Mouse (Mus musculus) heart, adult 11 months (tissue): Measurements from ENCODE around the gene Ubxn10.

ENCODE experiments used
- DNase-seq: peaks from one replicate; pipeline ENCODE4 v3.0.0; 2022

Ubxn10 gene

GRCm38 (mm10) chr4:138729018-138729703 is 7.8 kb downstream of the Ubxn10 start:
- DNase-seq: peak; percentile 96

- DNase-seq: peak; percentile 90
Observed at GRCm38 (mm10) chr4:138725751-138726150, 11.2 kb downstream of the Ubxn10 start.

GRCm38 (mm10) chr4:138725127-138725461 is 11.9 kb downstream of the Ubxn10 start:
- DNase-seq: peak; percentile 98

GRCm38 (mm10) chr4:138724354-138725126 is 12.4 kb downstream of the Ubxn10 start, which contains the start of gene Pla2g2c:
Gene Pla2g2c, plus strand, starts transcription at chr4:138724792.
- no peak for DNase-seq

GRCm38 (mm10) chr4:138723493-138724281 is 13.3 kb downstream of the Ubxn10 start:
- DNase-seq: peak; percentile 93

- no peak for DNase-seq
Observed at GRCm38 (mm10) chr4:138719264-138719596, 17.7 kb downstream of the Ubxn10 start.

- DNase-seq: no peak
Observed at GRCm38 (mm10) chr4:138718586-138719263, 18.2 kb downstream of the Ubxn10 start.

- DNase-seq: no peak
Observed at GRCm38 (mm10) chr4:138716697-138717096, 20.3 kb downstream of the Ubxn10 start.

GRCm38 (mm10) chr4:138714186-138714585 is 22.8 kb downstream of the Ubxn10 start:
- DNase-seq: no peak

- DNase-seq: no peak
Observed at GRCm38 (mm10) chr4:138712621-138713020, 24.3 kb downstream of the Ubxn10 start.

GRCm38 (mm10) chr4:138712096-138712495 is 24.9 kb downstream of the Ubxn10 start:
- DNase-seq: no peak

- DNase-seq: no peak
Observed at GRCm38 (mm10) chr4:138711051-138711820, 25.7 kb downstream of the Ubxn10 start.

- DNase-seq: no peak
Observed at GRCm38 (mm10) chr4:138710633-138711032, 26.3 kb downstream of the Ubxn10 start.

- no peak for DNase-seq
Observed at GRCm38 (mm10) chr4:138709944-138710343, 27.0 kb downstream of the Ubxn10 start.

GRCm38 (mm10) chr4:138709246-138709645 is 27.7 kb downstream of the Ubxn10 start:
- DNase-seq: no peak

- DNase-seq: no peak
Observed at GRCm38 (mm10) chr4:138708636-138709035, 28.3 kb downstream of the Ubxn10 start.

- no peak for DNase-seq
Observed at GRCm38 (mm10) chr4:138706620-138707019, 30.3 kb downstream of the Ubxn10 start.

GRCm38 (mm10) chr4:138704169-138704568 is 32.8 kb downstream of the Ubxn10 start:
- DNase-seq: no peak

- no peak for DNase-seq
Observed at GRCm38 (mm10) chr4:138703591-138703990, 33.4 kb downstream of the Ubxn10 start.

GRCm38 (mm10) chr4:138702528-138702927 is 34.4 kb downstream of the Ubxn10 start:
- DNase-seq: no peak

GRCm38 (mm10) chr4:138702031-138702430 is 34.9 kb downstream of the Ubxn10 start:
- no peak for DNase-seq

GRCm38 (mm10) chr4:138701111-138701510 is 35.9 kb downstream of the Ubxn10 start:
- DNase-seq: no peak
